Mouse (Mus musculus): ENCODE measurements around the gene Otub1.

DNA sequence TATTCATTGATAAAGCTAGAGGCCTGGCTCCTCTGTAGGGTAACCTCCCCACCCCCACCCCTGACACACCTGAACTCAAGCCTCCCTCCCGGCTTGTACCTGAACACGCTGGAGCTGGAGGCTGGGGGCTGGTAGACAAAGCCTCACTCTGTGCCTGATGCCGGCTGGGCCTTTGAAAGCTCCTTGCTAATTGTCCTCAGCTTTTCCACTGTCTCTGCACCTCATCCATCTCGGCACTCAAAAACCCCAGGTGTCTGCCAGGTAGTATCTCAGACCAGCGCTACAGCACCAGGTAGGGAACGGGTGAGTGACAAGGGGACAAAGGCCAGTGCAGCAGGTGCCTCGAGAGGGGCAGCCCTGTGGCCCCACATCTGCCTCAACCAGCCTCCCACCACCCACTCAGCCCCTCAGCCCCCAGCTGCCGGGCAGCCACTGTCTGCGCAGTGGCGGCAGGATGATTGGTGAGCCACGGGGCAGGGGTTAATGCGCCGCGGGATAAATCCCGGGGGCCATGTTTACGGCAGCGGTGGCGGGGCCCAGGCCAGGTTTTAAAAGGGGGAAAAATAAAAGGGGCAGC lies 20.3 kb downstream of the Otub1 start:
- TF ChIP-seq EP300 (IDR thresholded peaks at IDR 0.05; ENCODE audit: insufficient read depth, low read depth, low read length) (no peak), CTCF (IDR thresholded peaks at IDR 0.05; ENCODE audit: low read depth, low read length) (no peak)
